Mouse (Mus musculus) kidney, embryonic 16.5 days (tissue): ENCODE results near the gene Araf. TPM values are rescaled to one million over a fixed set of nuclear protein-coding genes. Genes with fewer than 3 reads are reported as not detected.

ENCODE experiments used
- ATAC-seq: fragments of 200-750 bp; cut with Nextera tagmentation; 2 replicates; pipeline ENCODE4 v1.8.0; 2017; ENCODE audit warnings: moderate TSS enrichment; ENCODE audit not compliant: low FRiP score, low TSS enrichment
- H3K27ac ChIP-seq: fragments of 300-500 bp; sonication (generic); 2 replicates; pipeline ENCODE4 v1.5.1; 2014; ENCODE audit warnings: low read length
- H3K27me3 ChIP-seq: fragments of 300-500 bp; sonication (generic); 2 replicates; pipeline ENCODE4 v1.6.1; 2014; ENCODE audit warnings: low read length, control low read depth, mixed read lengths; ENCODE audit not compliant: insufficient read depth
- H3K36me3 ChIP-seq: fragments of 300-500 bp; sonication (generic); 2 replicates; pipeline ENCODE4 v1.6.1; 2014; ENCODE audit warnings: low read length, control low read depth, mixed read lengths; ENCODE audit not compliant: insufficient read depth
- H3K4me1 ChIP-seq: fragments of 300-500 bp; sonication (generic); 2 replicates; pipeline ENCODE4 v1.6.1; 2014; ENCODE audit warnings: low read length, control low read depth, mixed read lengths; ENCODE audit not compliant: insufficient read depth
- H3K4me2 ChIP-seq: fragments of 300-500 bp; sonication (generic); replicated peaks from 2 replicates; pipeline ENCODE4 v1.6.1; 2014; ENCODE audit warnings: low read depth, low read length
- H3K4me3 ChIP-seq: fragments of 300-500 bp; sonication (generic); 2 replicates; pipeline ENCODE4 v1.5.1; 2014; ENCODE audit warnings: mild to moderate bottlenecking, low read length
- H3K9ac ChIP-seq: fragments of 300-500 bp; sonication (generic); replicated peaks from 2 replicates; pipeline ENCODE4 v1.6.1; 2014; ENCODE audit warnings: low read length
- H3K9me3 ChIP-seq: fragments of 300-500 bp; sonication (generic); 2 replicates; pipeline ENCODE4 v1.6.1; 2016; ENCODE audit warnings: low read length, control low read depth
- WGBS: fragments of 180-500 bp; shearing (Covaris S2); extraction: QIAGEN DNeasy Blood & Tissue Kit; methylation state at CpG from one replicate; pipeline ENCODE4 v1.1.7; 2014; 5-methylcytosine and 5-hydroxymethylcytosine counted together
- microRNA-seq: library from miRNA; unstranded; fragments of <30 nt; microRNA quantifications from one replicate; pipeline ENCODE4, GENCODE M21; 2016
- polyA plus RNA-seq: library from polyadenylated mRNA; unstranded; fragments of >200 nt; fragmentation: Nextera tagmentation; extraction: Ambion mirVana; gene quantifications from 2 replicates; pipeline ENCODE4 v1.2.1, GENCODE M21; 2015

Araf gene
- polyA plus RNA-seq, 1 experiment from 2014 or later, result 124 TPM

DNA sequence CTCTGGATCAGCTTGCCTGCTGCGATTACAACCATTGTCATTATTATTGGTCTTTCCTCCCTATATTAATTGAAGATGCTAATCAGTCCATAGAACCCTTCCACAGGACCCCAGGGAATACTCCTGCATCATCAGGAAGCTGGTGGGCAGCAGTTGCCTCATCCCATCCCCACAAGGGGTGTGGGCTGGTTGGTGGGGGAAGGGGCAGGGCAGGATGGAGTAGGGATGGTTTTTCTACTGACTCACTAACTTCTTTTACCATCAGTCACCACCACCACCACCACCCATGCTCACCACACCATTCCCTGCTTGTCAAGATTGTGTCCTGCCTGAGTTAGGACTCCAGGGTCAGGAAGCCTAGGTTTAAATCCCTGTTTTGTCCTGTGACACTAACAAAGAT lies 71.6 kb downstream of the Araf start:
- no peak for ATAC-seq
- H3K9me3 ChIP-seq, result no peaks in the 10 kb centered on the region
- WGBS, result 71% methylated on average over 1 of the region's 1 CpGs
- no peaks in the 10 kb centered on the region for H3K36me3 ChIP-seq
- no peak overlapping the region for H3K27ac ChIP-seq
- H3K27me3 ChIP-seq, result no peaks in the 10 kb centered on the region
- no peak overlapping the region for H3K4me2 ChIP-seq
- no peak overlapping the region for H3K4me3 ChIP-seq
- no peaks in the 10 kb centered on the region for H3K4me1 ChIP-seq
- no peak overlapping the region for H3K9ac ChIP-seq

DNA sequence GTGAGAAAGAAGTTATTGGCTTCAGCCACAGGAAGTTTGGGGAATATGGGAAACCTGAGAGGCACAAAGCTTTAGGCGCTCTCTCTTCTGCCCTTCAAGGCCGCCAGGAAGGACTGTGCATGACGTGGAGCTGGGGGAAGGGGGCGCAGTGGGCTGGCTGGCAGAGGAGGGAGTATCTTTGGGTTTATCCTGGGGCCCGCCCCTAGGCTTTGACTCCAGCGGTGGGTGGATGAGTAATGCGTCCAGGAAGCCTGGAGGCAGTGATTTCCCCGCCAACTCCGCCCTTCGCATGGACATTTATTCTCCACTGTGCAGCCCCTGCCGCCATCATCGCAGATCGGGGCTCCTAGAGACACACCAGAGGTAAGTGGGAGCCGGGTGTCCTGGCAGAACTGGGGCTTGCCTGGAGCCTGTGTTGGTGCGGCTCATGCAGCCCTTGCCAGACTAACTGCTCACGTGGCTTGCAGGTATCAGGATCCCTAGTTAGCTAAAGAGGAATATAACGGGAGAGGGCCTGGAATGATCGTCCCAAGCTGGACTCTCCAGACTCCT lies 72.4 kb downstream of the Araf start, which contains the start of gene Timp1:
Gene Timp1, plus strand, starts transcription at position 205 of the 552 bp plus-strand sequence.
- Histone ChIP-seq H3K27ac (no peak within 1 kb of the TSS; the same call in 1 of the 2 replicates), H3K4me1 (no peaks in the 10 kb centered on the region), H3K27me3 (no peaks in the 10 kb centered on the region), H3K9me3 (no peaks in the 10 kb centered on the region), H3K36me3 (no peaks in the 10 kb centered on the region), H3K9ac (peak within 1 kb of the TSS; percentile 54), H3K4me3 (peak within 1 kb of the TSS; percentile 48), H3K4me2 (peak within 1 kb of the TSS; percentile 55)
- 27% methylated on average over 18 of the region's 18 CpGs for WGBS
- ATAC-seq, result peak; percentile 93

DNA sequence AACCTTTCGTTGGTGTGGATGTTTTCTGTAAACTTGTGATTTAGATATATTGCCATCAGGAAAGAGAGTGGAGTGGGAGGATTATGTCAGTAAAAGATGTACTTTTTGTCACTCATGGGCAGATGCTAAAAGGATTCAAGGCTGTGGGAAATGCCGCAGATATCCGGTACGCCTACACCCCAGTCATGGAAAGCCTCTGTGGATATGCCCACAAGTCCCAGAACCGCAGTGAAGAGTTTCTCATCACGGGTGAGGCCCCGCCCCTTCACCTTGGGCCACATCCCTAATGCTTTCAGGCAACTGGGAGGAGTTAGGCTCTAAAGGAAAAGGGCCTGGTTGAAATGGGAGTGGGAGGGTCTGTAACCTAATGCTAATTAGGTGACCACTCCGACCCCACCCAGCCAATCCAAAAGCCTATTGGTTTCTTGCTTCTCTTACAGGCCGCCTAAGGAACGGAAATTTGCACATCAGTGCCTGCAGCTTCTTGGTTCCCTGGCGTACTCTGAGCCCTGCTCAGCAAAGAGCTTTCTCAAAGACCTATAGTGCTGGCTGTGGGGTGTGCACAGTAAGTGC lies 75.4 kb downstream of the Araf start:
- Histone ChIP-seq H3K4me1 (no peaks in the 10 kb centered on the region), H3K9ac (no peak overlapping the region), H3K27ac (no peak overlapping the region), H3K27me3 (no peaks in the 10 kb centered on the region), H3K4me3 (no peak overlapping the region), H3K36me3 (no peaks in the 10 kb centered on the region), H3K9me3 (no peaks in the 10 kb centered on the region), H3K4me2 (no peak overlapping the region)
- 41% methylated on average over 11 of the region's 11 CpGs for WGBS
- peak; percentile 18; the same call in 1 of the 2 replicates for ATAC-seq

DNA sequence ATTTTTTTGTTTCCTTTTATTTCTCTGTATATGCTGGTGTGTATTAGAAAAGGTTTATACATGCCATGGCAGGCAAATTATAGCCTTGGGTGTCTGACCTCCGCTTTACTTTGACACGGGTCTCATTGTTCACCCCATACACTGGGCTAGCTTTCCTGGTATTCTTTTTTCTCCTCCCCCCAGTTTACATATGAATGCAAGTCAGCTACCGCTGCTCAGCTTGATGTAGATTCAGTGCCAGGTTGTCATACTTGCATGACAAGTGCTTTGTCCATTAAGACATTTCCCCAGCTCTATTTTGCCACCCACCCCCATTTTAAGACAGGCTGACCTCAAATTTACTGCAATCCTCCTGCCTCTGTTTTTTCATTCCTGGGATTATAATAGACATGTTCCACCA lies 77.6 kb downstream of the Araf start:
- ATAC-seq, result no peak
- Histone ChIP-seq H3K4me1 (no peaks in the 10 kb centered on the region), H3K4me2 (no peak overlapping the region), H3K9me3 (no peaks in the 10 kb centered on the region), H3K27me3 (no peaks in the 10 kb centered on the region), H3K9ac (no peak overlapping the region), H3K27ac (no peak overlapping the region), H3K4me3 (no peak overlapping the region), H3K36me3 (no peaks in the 10 kb centered on the region)
- WGBS, result 64% methylated on average over 3 of the region's 3 CpGs

DNA sequence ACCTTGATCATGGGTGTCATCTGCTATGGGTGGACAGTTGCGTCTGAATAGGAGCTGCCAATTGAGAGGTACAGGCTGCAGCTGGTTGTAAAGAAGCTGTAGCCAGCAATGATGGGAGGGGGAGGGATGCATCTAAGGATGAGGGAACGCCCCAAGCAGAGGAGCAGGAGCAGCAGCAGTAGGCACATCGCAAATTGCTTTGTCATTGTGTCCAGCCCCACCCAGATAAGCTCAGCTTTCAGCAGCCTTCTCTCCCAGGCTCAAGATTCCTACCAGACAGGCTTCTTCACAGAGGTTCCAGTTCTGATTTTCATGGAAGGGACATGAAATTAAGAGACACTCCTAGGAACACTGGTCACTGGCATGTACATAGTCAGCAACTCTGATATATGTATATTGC lies 112.5 kb downstream of the Araf start:
- Histone ChIP-seq H3K27me3 (no peaks in the 10 kb centered on the region), H3K27ac (no peak overlapping the region), H3K9me3 (no peaks in the 10 kb centered on the region), H3K4me1 (no peaks in the 10 kb centered on the region), H3K4me3 (no peak overlapping the region), H3K36me3 (no peaks in the 10 kb centered on the region), H3K9ac (no peak overlapping the region), H3K4me2 (no peak overlapping the region)
- 26% methylated on average over 3 of the region's 3 CpGs for WGBS
- no peak for ATAC-seq

Small RNAs within 50 kb of the gene (microRNA-seq; reads per million reads assigned to microRNA genes)
- not detected for gene Gm24824
- gene Mir5617, result not detected

Other genes starting within 250 kb of the Araf start
- 8.1 and 8.7 TPM in 2 replicates for gene Rgn, start 248.0 kb upstream of the Araf start, polyA plus RNA-seq
- gene Rbm10, start 180.3 kb upstream of the Araf start, polyA plus RNA-seq, result 80.9 and 82.4 TPM in 2 replicates
- 238 and 255 TPM in 2 replicates for gene Ndufb11, start 180.2 kb upstream of the Araf start, polyA plus RNA-seq
- gene Uba1, start 139.5 kb upstream of the Araf start, polyA plus RNA-seq, result 231 and 236 TPM in 2 replicates
- 101 and 110 TPM in 2 replicates for gene Cdk16, start 109.9 kb upstream of the Araf start, polyA plus RNA-seq
- gene Usp11, start 93.9 kb upstream of the Araf start, polyA plus RNA-seq, result 50.8 and 53.1 TPM in 2 replicates
- gene Timp1, start 72.4 kb downstream of the Araf start, polyA plus RNA-seq, result 19.3 and 21.1 TPM in 2 replicates
- gene Syn1, start 123.2 kb downstream of the Araf start, polyA plus RNA-seq, result 0.27 and 0.51 TPM in 2 replicates
- 6.7 and 8.2 TPM in 2 replicates for gene Cfp, start 133.7 kb downstream of the Araf start, polyA plus RNA-seq
- 13.6 and 17.1 TPM in 2 replicates for gene Elk1, start 152.8 kb downstream of the Araf start, polyA plus RNA-seq
- 58.0 and 58.7 TPM in 2 replicates for gene Uxt, start 164.2 kb downstream of the Araf start, polyA plus RNA-seq